Mouse (Mus musculus): ENCODE results near the gene Knop1. TPM values are rescaled to one million over a fixed set of nuclear protein-coding genes. Genes with fewer than 3 reads are reported as not detected.

The Knop1 gene
- polyA plus RNA-seq, 1 experiment from 2014 or later = 112 TPM

- H3K4me3 ChIP-seq (ENCODE audit: low read depth, low read length) = no peak overlapping the region
- no peak for DNase-seq (ENCODE audit: low spot score)
These were observed 3.4 kb downstream of the Knop1 start for GRCm38 (mm10) chr7:118852611-118853010.

GRCm38 (mm10) chr7:118851571-118851970 is 4.5 kb downstream of the Knop1 start:
- no peak overlapping the region for H3K9ac ChIP-seq (ENCODE audit: low read depth, low read length)
- no peaks in the 10 kb centered on the region for H3K27me3 ChIP-seq (ENCODE audit: control insufficient read depth, insufficient read depth, low read length)
- no peak overlapping the region for H3K4me3 ChIP-seq (ENCODE audit: low read depth, low read length)
- no peak for DNase-seq (ENCODE audit: low spot score)
- H3K4me2 ChIP-seq (replicated peaks; ENCODE audit: low read depth, low read length) = no peak overlapping the region
- H3K9me3 ChIP-seq (ENCODE audit: control insufficient read depth, low read length) = no peaks in the 10 kb centered on the region
- H3K4me1 ChIP-seq (replicated peaks; ENCODE audit: control insufficient read depth, insufficient read depth, low read length) = no peaks in the 10 kb centered on the region
- no peak overlapping the region for H3K27ac ChIP-seq (ENCODE audit: low read depth, low read length)
- H3K36me3 ChIP-seq (ENCODE audit: control insufficient read depth, insufficient read depth, low read length) = peaks cover 13% of the 10 kb centered on the region; the same call in 1 of the 2 replicates
- WGBS = 94% methylated on average over 7 of the region's 7 CpGs
- ATAC-seq (ENCODE audit: low FRiP score) = no peak

More at GRCm38 (mm10) chr7:118852611-118853010, 3.4 kb downstream of the Knop1 start:
- Histone ChIP-seq H3K4me2 (replicated peaks; ENCODE audit: low read depth, low read length) (no peak overlapping the region), H3K27me3 (ENCODE audit: control insufficient read depth, insufficient read depth, low read length) (no peaks in the 10 kb centered on the region), H3K9me3 (ENCODE audit: control insufficient read depth, low read length) (no peaks in the 10 kb centered on the region), H3K36me3 (ENCODE audit: control insufficient read depth, insufficient read depth, low read length) (peaks cover 13% of the 10 kb centered on the region; the same call in 1 of the 2 replicates), H3K27ac (ENCODE audit: low read depth, low read length) (no peak overlapping the region), H3K9ac (ENCODE audit: low read depth, low read length) (no peak overlapping the region), H3K4me1 (replicated peaks; ENCODE audit: control insufficient read depth, insufficient read depth, low read length) (no peaks in the 10 kb centered on the region)
- WGBS = 85% methylated on average over 4 of the region's 4 CpGs
- ATAC-seq (ENCODE audit: low FRiP score) = no peak

GRCm38 (mm10) chr7:118850676-118851290 is 5.3 kb downstream of the Knop1 start:
- H3K9ac ChIP-seq (ENCODE audit: low read depth, low read length) = no peak overlapping the region
- H3K4me1 ChIP-seq (replicated peaks; ENCODE audit: control insufficient read depth, insufficient read depth, low read length) = no peaks in the 10 kb centered on the region
- 83% methylated on average over 9 of the region's 9 CpGs for WGBS
- no peaks in the 10 kb centered on the region for H3K27me3 ChIP-seq (ENCODE audit: control insufficient read depth, insufficient read depth, low read length)
- no peak overlapping the region for H3K4me3 ChIP-seq (ENCODE audit: low read depth, low read length)
- DNase-seq (ENCODE audit: low spot score) (no peak), ATAC-seq (ENCODE audit: low FRiP score) (no peak)
- no peak overlapping the region for H3K4me2 ChIP-seq (replicated peaks; ENCODE audit: low read depth, low read length)
- no peaks in the 10 kb centered on the region for H3K9me3 ChIP-seq (ENCODE audit: control insufficient read depth, low read length)
- no peak overlapping the region for H3K27ac ChIP-seq (ENCODE audit: low read depth, low read length)
- peaks cover 13% of the 10 kb centered on the region; the same call in 1 of the 2 replicates for H3K36me3 ChIP-seq (ENCODE audit: control insufficient read depth, insufficient read depth, low read length)

GRCm38 (mm10) chr7:118849543-118850250 is 6.4 kb downstream of the Knop1 start:
- Histone ChIP-seq H3K27ac (ENCODE audit: low read depth, low read length) (no peak overlapping the region), H3K9me3 (ENCODE audit: control insufficient read depth, low read length) (no peaks in the 10 kb centered on the region), H3K4me3 (ENCODE audit: low read depth, low read length) (no peak overlapping the region), H3K4me1 (replicated peaks; ENCODE audit: control insufficient read depth, insufficient read depth, low read length) (no peaks in the 10 kb centered on the region), H3K27me3 (ENCODE audit: control insufficient read depth, insufficient read depth, low read length) (no peaks in the 10 kb centered on the region), H3K9ac (ENCODE audit: low read depth, low read length) (no peak overlapping the region), H3K4me2 (replicated peaks; ENCODE audit: low read depth, low read length) (no peak overlapping the region), H3K36me3 (ENCODE audit: control insufficient read depth, insufficient read depth, low read length) (peaks cover 13% of the 10 kb centered on the region; the same call in 1 of the 2 replicates)
- 87% methylated on average over 5 of the region's 5 CpGs for WGBS
- ATAC-seq (ENCODE audit: low FRiP score) = no peak
- DNase-seq (ENCODE audit: low spot score) = no peak

- Histone ChIP-seq H3K4me1 (replicated peaks; ENCODE audit: control insufficient read depth, insufficient read depth, low read length) (no peaks in the 10 kb centered on the region), H3K27ac (ENCODE audit: low read depth, low read length) (no peak overlapping the region), H3K36me3 (ENCODE audit: control insufficient read depth, insufficient read depth, low read length) (peaks cover 13% of the 10 kb centered on the region; the same call in 1 of the 2 replicates), H3K4me3 (ENCODE audit: low read depth, low read length) (no peak overlapping the region), H3K9ac (ENCODE audit: low read depth, low read length) (no peak overlapping the region), H3K27me3 (ENCODE audit: control insufficient read depth, insufficient read depth, low read length) (no peaks in the 10 kb centered on the region), H3K9me3 (ENCODE audit: control insufficient read depth, low read length) (no peaks in the 10 kb centered on the region), H3K4me2 (replicated peaks; ENCODE audit: low read depth, low read length) (no peak overlapping the region)
- DNase-seq (ENCODE audit: low spot score) = no peak
- 87% methylated on average over 10 of the region's 10 CpGs for WGBS
- no peak for ATAC-seq (ENCODE audit: low FRiP score)
These were observed 7.3 kb downstream of the Knop1 start for GRCm38 (mm10) chr7:118848796-118849195.

- no peaks in the 10 kb centered on the region for H3K27me3 ChIP-seq (ENCODE audit: control insufficient read depth, insufficient read depth, low read length)
- peaks cover 4% of the 10 kb centered on the region; the same call in 1 of the 2 replicates for H3K36me3 ChIP-seq (ENCODE audit: control insufficient read depth, insufficient read depth, low read length)
- H3K4me3 ChIP-seq (ENCODE audit: low read depth, low read length) = no peak overlapping the region
- DNase-seq (ENCODE audit: low spot score) = no peak
- no peaks in the 10 kb centered on the region for H3K9me3 ChIP-seq (ENCODE audit: control insufficient read depth, low read length)
- no peak overlapping the region for H3K9ac ChIP-seq (ENCODE audit: low read depth, low read length)
- 94% methylated on average over 4 of the region's 4 CpGs for WGBS
- no peak overlapping the region for H3K4me2 ChIP-seq (replicated peaks; ENCODE audit: low read depth, low read length)
- no peaks in the 10 kb centered on the region for H3K4me1 ChIP-seq (replicated peaks; ENCODE audit: control insufficient read depth, insufficient read depth, low read length)
- H3K27ac ChIP-seq (ENCODE audit: low read depth, low read length) = no peak overlapping the region
- no peak for ATAC-seq (ENCODE audit: low FRiP score)
These were observed 9.7 kb downstream of the Knop1 start for GRCm38 (mm10) chr7:118846329-118846728.

- no peak overlapping the region for H3K4me2 ChIP-seq (replicated peaks; ENCODE audit: low read depth, low read length)
These were observed 10.9 kb downstream of the Knop1 start for GRCm38 (mm10) chr7:118845141-118845540.

GRCm38 (mm10) chr7:118842938-118843337 is 13.1 kb downstream of the Knop1 start:
- Histone ChIP-seq H3K27me3 (ENCODE audit: control insufficient read depth, insufficient read depth, low read length) (no peaks in the 10 kb centered on the region), H3K27ac (ENCODE audit: low read depth, low read length) (no peak overlapping the region), H3K9ac (ENCODE audit: low read depth, low read length) (no peak overlapping the region), H3K4me2 (replicated peaks; ENCODE audit: low read depth, low read length) (no peak overlapping the region), H3K4me1 (replicated peaks; ENCODE audit: control insufficient read depth, insufficient read depth, low read length) (no peaks in the 10 kb centered on the region), H3K9me3 (ENCODE audit: control insufficient read depth, low read length) (no peaks in the 10 kb centered on the region), H3K4me3 (ENCODE audit: low read depth, low read length) (no peak overlapping the region), H3K36me3 (ENCODE audit: control insufficient read depth, insufficient read depth, low read length) (peaks cover 8% of the 10 kb centered on the region; the same call in 1 of the 2 replicates)
- 79% methylated on average over 4 of the region's 4 CpGs for WGBS
- ATAC-seq (ENCODE audit: low FRiP score) = no peak
- DNase-seq (ENCODE audit: low spot score) = no peak

More at GRCm38 (mm10) chr7:118845141-118845540, 10.9 kb downstream of the Knop1 start:
- 94% methylated on average over 5 of the region's 5 CpGs for WGBS
- ATAC-seq (ENCODE audit: low FRiP score) (no peak), DNase-seq (ENCODE audit: low spot score) (no peak)
- H3K9me3 ChIP-seq (ENCODE audit: control insufficient read depth, low read length) = no peaks in the 10 kb centered on the region
- no peak overlapping the region for H3K27ac ChIP-seq (ENCODE audit: low read depth, low read length)
- H3K36me3 ChIP-seq (ENCODE audit: control insufficient read depth, insufficient read depth, low read length) = peaks cover 4% of the 10 kb centered on the region; the same call in 1 of the 2 replicates
- H3K27me3 ChIP-seq (ENCODE audit: control insufficient read depth, insufficient read depth, low read length) = no peaks in the 10 kb centered on the region
- H3K4me1 ChIP-seq (replicated peaks; ENCODE audit: control insufficient read depth, insufficient read depth, low read length) = no peaks in the 10 kb centered on the region
- no peak overlapping the region for H3K9ac ChIP-seq (ENCODE audit: low read depth, low read length)
- H3K4me3 ChIP-seq (ENCODE audit: low read depth, low read length) = no peak overlapping the region
